Mouse (Mus musculus): Measurements from ENCODE around the gene Atoh1. TPM values are rescaled to one million over a fixed set of nuclear protein-coding genes. Genes with fewer than 3 reads are reported as not detected.
A peak's percentile ranks its signal among the peaks of the same experiment; 100 is the strongest.

The Atoh1 gene
- polyA plus RNA-seq (2011; ENCODE audit: insufficient read depth, insufficient read length, low replicate concordance, missing spikeins): not detected in 2 replicates

GRCm38 (mm10) chr6:64728499-64729198 lies at the start of gene Atoh1:
TSS of gene Atoh1 (plus strand) at chr6:64729125.
- TF ChIP-seq POLR2A (IDR thresholded peaks at IDR 0.05; ENCODE audit: borderline replicate concordance, control insufficient read depth, low read depth, low read length) (no peak), CTCF (IDR thresholded peaks at IDR 0.05; ENCODE audit: control insufficient read depth, insufficient read depth, low read length) (no peak)
- no peak within 1 kb of the TSS; the same call in 1 of the 2 replicates for H3K27ac ChIP-seq (ENCODE audit: control insufficient read depth, insufficient read depth, low read depth, low read length, poor library complexity)
- WGBS: 2% methylated on average over 34 of the region's 34 CpGs
- H3K4me3 ChIP-seq (replicated peaks; ENCODE audit: control insufficient read depth, low read depth, low read length): no peak within 1 kb of the TSS
- no peaks in the 10 kb centered on the region for H3K4me1 ChIP-seq (ENCODE audit: control insufficient read depth, insufficient read depth, low read length)

- WGBS: 41% methylated on average over 9 of the region's 9 CpGs
- no peak overlapping the region for H3K27ac ChIP-seq (ENCODE audit: control insufficient read depth, insufficient read depth, low read depth, low read length, poor library complexity)
Measured at GRCm38 (mm10) chr6:64683974-64684373, 45.0 kb upstream of the Atoh1 start.

GRCm38 (mm10) chr6:64684973-64685372 lies 44.0 kb upstream of the Atoh1 start:
- WGBS: 3% methylated on average over 5 of the region's 5 CpGs
- no peak overlapping the region for H3K27ac ChIP-seq (ENCODE audit: control insufficient read depth, insufficient read depth, low read depth, low read length, poor library complexity)
- no peak overlapping the region for H3K4me3 ChIP-seq (replicated peaks; ENCODE audit: control insufficient read depth, low read depth, low read length)
- no peaks in the 10 kb centered on the region; the same call in 1 of the 2 replicates for H3K4me1 ChIP-seq (ENCODE audit: control insufficient read depth, insufficient read depth, low read length)
- no peak for TF ChIP-seq POLR2A (IDR thresholded peaks at IDR 0.05; ENCODE audit: borderline replicate concordance, control insufficient read depth, low read depth, low read length)
- no peak for TF ChIP-seq CTCF (IDR thresholded peaks at IDR 0.05; ENCODE audit: control insufficient read depth, insufficient read depth, low read length)

More at GRCm38 (mm10) chr6:64683974-64684373, 45.0 kb upstream of the Atoh1 start:
- H3K4me1 ChIP-seq (ENCODE audit: control insufficient read depth, insufficient read depth, low read length): no peaks in the 10 kb centered on the region; the same call in 1 of the 2 replicates
- no peak overlapping the region for H3K4me3 ChIP-seq (replicated peaks; ENCODE audit: control insufficient read depth, low read depth, low read length)
- TF ChIP-seq POLR2A (IDR thresholded peaks at IDR 0.05; ENCODE audit: borderline replicate concordance, control insufficient read depth, low read depth, low read length) (no peak), CTCF (IDR thresholded peaks at IDR 0.05; ENCODE audit: control insufficient read depth, insufficient read depth, low read length) (0 out of 2 replicates have a peak, but pooled peaks have one; percentile 23)

- TF ChIP-seq CTCF (IDR thresholded peaks at IDR 0.05; ENCODE audit: control insufficient read depth, insufficient read depth, low read length): no peak
- TF ChIP-seq POLR2A (IDR thresholded peaks at IDR 0.05; ENCODE audit: borderline replicate concordance, control insufficient read depth, low read depth, low read length): no peak
- H3K27ac ChIP-seq (ENCODE audit: control insufficient read depth, insufficient read depth, low read depth, low read length, poor library complexity): no peak overlapping the region
- no peaks in the 10 kb centered on the region for H3K4me1 ChIP-seq (ENCODE audit: control insufficient read depth, insufficient read depth, low read length)
- H3K4me3 ChIP-seq (replicated peaks; ENCODE audit: control insufficient read depth, low read depth, low read length): no peak overlapping the region
- WGBS: 10% methylated on average over 19 of the region's 19 CpGs
Measured at GRCm38 (mm10) chr6:64688181-64688944, 40.6 kb upstream of the Atoh1 start.

GRCm38 (mm10) chr6:64694688-64695087 lies 34.2 kb upstream of the Atoh1 start:
- 61% methylated on average over 7 of the region's 7 CpGs for WGBS
- Histone ChIP-seq H3K4me1 (ENCODE audit: control insufficient read depth, insufficient read depth, low read length) (no peaks in the 10 kb centered on the region), H3K27ac (ENCODE audit: control insufficient read depth, insufficient read depth, low read depth, low read length, poor library complexity) (no peak overlapping the region), H3K4me3 (replicated peaks; ENCODE audit: control insufficient read depth, low read depth, low read length) (no peak overlapping the region)
- TF ChIP-seq CTCF (IDR thresholded peaks at IDR 0.05; ENCODE audit: control insufficient read depth, insufficient read depth, low read length): no peak
- TF ChIP-seq POLR2A (IDR thresholded peaks at IDR 0.05; ENCODE audit: borderline replicate concordance, control insufficient read depth, low read depth, low read length): no peak

GRCm38 (mm10) chr6:64703659-64704058 lies 25.3 kb upstream of the Atoh1 start:
- no peak overlapping the region for H3K4me3 ChIP-seq (replicated peaks; ENCODE audit: control insufficient read depth, low read depth, low read length)
- no peak overlapping the region for H3K27ac ChIP-seq (ENCODE audit: control insufficient read depth, insufficient read depth, low read depth, low read length, poor library complexity)
- TF ChIP-seq CTCF (IDR thresholded peaks at IDR 0.05; ENCODE audit: control insufficient read depth, insufficient read depth, low read length) (no peak), POLR2A (IDR thresholded peaks at IDR 0.05; ENCODE audit: borderline replicate concordance, control insufficient read depth, low read depth, low read length) (no peak)
- H3K4me1 ChIP-seq (ENCODE audit: control insufficient read depth, insufficient read depth, low read length): no peaks in the 10 kb centered on the region
- WGBS: 77% methylated on average over 2 of the region's 2 CpGs

- under 1% methylated on average over 29 of the region's 29 CpGs for WGBS
- H3K4me3 ChIP-seq (replicated peaks; ENCODE audit: control insufficient read depth, low read depth, low read length): peak overlapping the region; percentile 6
Measured at GRCm38 (mm10) chr6:64727751-64728403, 1.0 kb upstream of the Atoh1 start.

More at GRCm38 (mm10) chr6:64727751-64728403, 1.0 kb upstream of the Atoh1 start:
- H3K4me1 ChIP-seq (ENCODE audit: control insufficient read depth, insufficient read depth, low read length): no peaks in the 10 kb centered on the region
- TF ChIP-seq POLR2A (IDR thresholded peaks at IDR 0.05; ENCODE audit: borderline replicate concordance, control insufficient read depth, low read depth, low read length): no peak
- TF ChIP-seq CTCF (IDR thresholded peaks at IDR 0.05; ENCODE audit: control insufficient read depth, insufficient read depth, low read length): no peak
- no peak overlapping the region for H3K27ac ChIP-seq (ENCODE audit: control insufficient read depth, insufficient read depth, low read depth, low read length, poor library complexity)

All from bone marrow, adult 2 months (tissue).